Mouse (Mus musculus): ENCODE measurements around the gene Tmem131l.
A peak's percentile ranks its signal among the peaks of the same experiment; 100 is the strongest.

The Tmem131l gene

DNA sequence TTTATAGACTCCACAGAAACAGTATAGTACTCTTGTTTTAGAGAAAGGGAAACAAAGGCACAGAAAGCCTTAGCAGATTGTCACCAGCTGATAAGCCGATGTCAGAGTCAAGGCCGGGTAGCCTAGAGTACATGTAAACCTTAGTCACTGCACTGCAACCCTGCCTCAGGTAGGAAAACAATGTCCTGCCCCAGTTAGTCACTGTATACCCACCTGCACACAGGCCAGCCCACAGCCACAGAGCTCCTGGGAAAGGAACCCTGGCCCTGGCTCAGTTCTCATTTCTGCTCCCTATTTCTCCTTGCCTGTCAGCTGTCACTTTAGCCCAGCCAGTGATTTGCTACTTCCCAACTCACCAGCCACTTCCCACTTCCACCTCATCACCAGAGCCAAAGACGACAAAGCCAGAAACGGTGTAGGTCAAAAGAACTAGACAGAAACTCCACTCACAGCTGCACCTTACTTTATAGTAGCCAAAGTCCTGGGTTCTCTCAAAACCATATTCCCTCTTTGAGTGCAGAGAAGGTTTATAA lies 24.4 kb downstream of the Tmem131l start:
- DNase-seq (ENCODE audit: low read depth, low spot score), result no peak

GRCm38 (mm10) chr3:84010995-84011663 lies 28.8 kb downstream of the Tmem131l start:
- DNase-seq (ENCODE audit: low read depth, low spot score), result no peak

DNA sequence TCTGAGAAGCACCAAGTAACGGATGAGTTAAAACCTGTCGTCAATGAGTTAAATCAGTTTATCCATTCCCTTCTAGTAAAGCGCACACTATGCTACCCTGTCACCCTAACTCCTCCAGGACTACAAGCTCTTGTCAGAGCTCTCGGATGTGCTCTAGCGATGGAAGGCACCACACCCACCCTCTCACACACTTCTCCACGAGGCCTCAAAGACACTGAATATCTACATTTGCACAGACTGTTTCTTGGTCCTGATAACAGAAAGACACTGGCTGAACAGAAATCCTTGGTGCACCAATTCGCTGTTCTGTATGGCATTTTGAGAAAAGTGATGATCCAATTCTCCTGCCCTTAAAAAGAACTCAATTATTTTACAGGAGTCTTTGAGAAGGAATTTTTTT lies 34.0 kb downstream of the Tmem131l start:
- DNase-seq (ENCODE audit: low read depth, low spot score), result no peak

DNA sequence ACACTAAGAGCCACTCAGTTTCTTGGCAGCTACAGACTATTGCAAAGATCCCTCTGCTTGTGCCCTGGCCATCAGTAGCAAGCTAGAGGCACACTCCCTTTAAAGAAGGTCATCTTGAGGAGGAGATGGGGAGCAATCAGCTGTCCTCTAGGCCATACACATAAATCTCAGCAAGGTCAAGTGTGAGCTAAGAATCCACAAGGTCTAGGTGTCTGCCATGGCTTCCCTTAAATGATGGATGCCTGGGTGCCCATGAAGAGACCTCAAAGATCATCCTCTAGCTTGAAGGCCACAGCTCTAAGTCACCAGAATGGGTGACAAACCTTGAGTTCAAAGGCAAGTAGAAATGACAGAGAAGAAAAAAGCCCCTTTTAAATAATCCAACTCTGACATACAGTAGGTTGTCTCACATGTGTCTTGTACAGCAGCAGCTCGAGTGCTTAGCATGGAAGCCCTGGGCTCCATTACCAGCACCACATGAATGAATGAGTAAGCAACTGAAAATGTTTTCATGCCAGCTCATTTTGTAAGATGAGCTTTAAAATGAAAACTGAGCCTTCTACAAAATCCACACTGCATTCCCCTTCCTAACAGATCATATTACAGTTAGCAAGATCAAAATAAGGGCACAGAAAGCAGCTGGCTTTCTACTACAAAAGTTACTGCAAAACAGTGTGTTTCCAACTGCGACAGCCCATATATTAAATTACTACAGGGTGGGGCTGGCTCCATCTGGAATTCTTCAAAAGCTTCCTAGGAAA lies 35.5 kb downstream of the Tmem131l start:
- no peak for DNase-seq (ENCODE audit: low read depth, low spot score)

DNA sequence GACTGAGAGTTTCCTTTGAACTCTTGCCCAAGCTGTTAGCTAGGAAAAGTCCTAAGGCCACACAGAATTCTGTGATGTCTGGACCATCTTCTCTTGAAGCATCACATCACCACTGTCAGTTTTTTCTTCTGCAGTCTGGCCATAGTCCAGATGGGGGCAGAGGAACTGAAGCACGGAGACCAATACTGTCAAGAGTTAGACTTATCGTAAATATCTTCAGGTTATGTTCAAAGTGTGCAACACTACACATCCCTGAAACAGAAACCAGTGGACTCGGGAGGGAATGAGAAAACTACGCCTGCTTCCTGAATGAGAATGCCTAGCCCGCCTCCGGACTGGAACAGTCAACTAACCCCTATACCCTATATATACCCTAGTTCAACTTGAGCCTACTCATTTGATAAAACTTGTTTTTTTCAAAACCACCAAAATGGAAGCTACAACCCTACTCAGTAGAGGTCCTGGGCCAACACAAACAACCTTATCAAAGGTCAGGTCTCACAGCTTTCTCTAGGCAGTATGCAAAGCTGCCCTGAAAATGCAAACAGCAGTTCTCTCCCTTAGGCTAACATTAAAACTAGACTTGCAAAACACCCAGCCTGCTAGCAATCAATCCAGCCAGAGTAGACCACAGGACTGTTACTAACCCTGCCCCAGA lies 37.4 kb downstream of the Tmem131l start:
- DNase-seq (ENCODE audit: low read depth, low spot score), result no peak

- no peak for DNase-seq (ENCODE audit: low read depth, low spot score)
Measured at GRCm38 (mm10) chr3:83997563-83997962, 42.4 kb downstream of the Tmem131l start.

GRCm38 (mm10) chr3:83997036-83997435 lies 42.9 kb downstream of the Tmem131l start:
- no peak for DNase-seq (ENCODE audit: low read depth, low spot score)

GRCm38 (mm10) chr3:83996086-83996485 lies 43.9 kb downstream of the Tmem131l start:
- DNase-seq (ENCODE audit: low read depth, low spot score), result no peak

GRCm38 (mm10) chr3:83995254-83995830 lies 44.6 kb downstream of the Tmem131l start:
- no peak for DNase-seq (ENCODE audit: low read depth, low spot score)

GRCm38 (mm10) chr3:83994217-83994839 lies 45.6 kb downstream of the Tmem131l start:
- DNase-seq (ENCODE audit: low read depth, low spot score), result no peak

DNA sequence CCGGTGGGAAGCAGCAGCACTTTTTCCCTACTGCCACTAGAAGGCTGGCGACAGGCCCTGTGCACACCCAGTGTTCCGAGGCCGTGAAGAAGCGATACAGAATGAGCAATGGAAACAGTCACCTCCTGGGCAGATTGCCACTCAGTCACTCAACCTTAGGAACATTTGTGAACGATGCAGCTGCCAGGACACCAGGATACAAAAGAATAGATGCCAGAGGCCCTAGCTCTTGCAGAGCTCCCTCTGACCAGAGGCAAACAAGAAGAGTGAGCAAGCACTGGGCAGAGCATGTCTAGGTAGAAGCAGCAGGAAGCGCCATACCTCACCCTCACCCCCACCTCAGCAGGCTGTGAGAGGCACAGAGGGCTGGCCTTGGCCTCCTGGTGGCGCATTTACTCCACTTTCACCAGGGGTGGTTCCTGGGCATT lies 46.9 kb downstream of the Tmem131l start:
- DNase-seq (ENCODE audit: low read depth, low spot score), result peak; percentile 44

GRCm38 (mm10) chr3:83991691-83992524 lies 48.1 kb downstream of the Tmem131l start:
- DNase-seq (ENCODE audit: low read depth, low spot score), result no peak

DNA sequence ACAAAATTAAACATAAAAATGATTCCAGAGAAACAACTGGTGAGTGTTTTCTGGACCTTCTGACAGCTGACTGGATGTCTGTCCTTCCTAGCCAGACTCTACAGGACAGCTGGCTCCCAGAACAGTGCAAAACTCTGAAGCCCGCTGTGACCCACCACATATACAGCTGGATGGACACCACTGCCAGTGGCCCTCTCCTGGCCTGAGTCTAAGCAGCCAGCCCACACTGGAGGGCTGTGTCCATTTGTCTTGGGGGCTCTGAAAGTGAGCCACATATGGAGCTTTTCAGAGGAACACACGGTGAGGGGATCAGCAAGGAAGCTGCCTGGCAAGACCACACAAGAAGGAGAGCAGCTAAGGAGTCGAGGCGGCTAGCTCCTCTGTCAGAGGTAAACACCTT lies 51.8 kb downstream of the Tmem131l start:
- no peak for DNase-seq (ENCODE audit: low read depth, low spot score)

GRCm38 (mm10) chr3:83987533-83988112 lies 52.4 kb downstream of the Tmem131l start:
- peak; percentile 61 for DNase-seq (ENCODE audit: low read depth, low spot score)

DNA sequence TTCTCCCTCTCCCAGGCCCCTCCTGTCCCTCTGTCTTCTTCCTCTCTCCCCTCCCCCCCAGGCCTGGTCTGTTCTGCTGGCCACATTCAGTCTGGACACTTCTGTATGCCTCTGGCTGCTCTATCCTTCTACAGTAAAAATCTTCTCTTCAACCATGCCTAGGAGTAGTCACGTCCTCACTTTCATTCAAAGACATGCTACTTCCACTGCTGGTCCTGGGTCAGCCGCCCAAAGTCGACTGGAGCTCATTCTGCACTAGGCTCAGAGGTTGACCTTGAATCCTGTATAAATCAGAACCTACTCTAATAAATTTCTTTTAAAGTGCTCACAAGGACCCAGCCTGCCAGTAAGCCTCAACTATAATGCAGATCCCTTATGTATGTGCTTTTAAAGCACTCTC lies 53.2 kb downstream of the Tmem131l start:
- DNase-seq (ENCODE audit: low read depth, low spot score), result no peak

DNA sequence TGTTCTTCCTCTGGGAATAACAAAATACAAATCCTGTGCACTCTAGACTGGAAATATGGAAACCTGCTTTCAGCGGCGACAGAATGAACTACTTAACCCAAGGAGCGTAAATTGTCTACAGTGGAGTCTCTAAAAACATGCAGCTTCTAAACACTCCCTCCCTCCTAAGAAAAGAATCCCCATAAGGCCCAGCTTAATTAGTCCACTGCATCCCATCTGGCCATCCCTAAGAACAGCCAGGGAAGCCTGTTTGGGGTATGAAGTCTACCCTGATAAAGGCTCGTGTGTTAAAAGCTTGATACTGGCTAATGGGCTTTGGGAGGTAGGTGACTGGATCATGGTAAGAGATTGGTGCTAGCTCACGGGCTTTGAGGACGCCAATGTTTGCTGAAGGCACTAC lies 54.5 kb downstream of the Tmem131l start:
- no peak for DNase-seq (ENCODE audit: low read depth, low spot score)

- no peak for DNase-seq (ENCODE audit: low read depth, low spot score)
Measured at GRCm38 (mm10) chr3:83984379-83984778, 55.6 kb downstream of the Tmem131l start.

- DNase-seq (ENCODE audit: low read depth, low spot score), result no peak
Measured at GRCm38 (mm10) chr3:83982821-83983220, 57.2 kb downstream of the Tmem131l start.

DNA sequence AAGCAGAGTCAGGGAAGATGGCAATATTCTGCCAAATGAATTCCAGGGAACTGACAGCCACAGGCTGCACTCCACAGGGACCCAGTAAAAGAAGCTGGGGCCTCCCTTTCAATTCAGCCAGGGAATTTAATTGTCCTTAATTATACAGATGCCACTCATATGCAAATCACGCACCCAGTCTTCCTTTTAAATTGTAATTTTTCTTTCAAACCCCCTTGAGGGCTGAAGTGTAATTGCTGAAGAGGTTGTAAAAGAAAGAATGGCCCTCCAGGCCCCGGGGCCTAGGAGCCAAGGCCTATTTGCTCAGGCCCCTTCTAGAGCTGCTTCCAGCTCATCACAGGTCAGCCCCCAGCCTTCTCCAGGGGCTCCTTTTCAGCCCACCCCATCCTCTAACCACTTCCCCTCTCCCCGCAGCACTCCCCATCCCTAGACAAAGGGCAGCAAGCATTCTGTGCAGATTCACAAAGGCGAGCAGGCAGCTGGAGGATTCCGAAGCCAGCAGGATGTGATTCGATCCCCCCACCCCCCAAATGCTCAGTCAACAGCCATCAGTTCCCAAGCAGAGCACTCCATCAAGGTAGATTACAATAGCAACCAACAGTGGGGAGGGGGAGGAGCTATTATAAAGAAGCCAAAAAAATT lies 59.6 kb downstream of the Tmem131l start:
- no peak for DNase-seq (ENCODE audit: low read depth, low spot score)
